Mouse (Mus musculus) R1 (cell line): Measurements from ENCODE around the gene Plcb4.

Experiments
- DNase-seq: peaks from one replicate; pipeline ENCODE4 v3.0.0-alpha.2; 2018; ENCODE audit warnings: low read depth, low spot score

The Plcb4 gene

DNA sequence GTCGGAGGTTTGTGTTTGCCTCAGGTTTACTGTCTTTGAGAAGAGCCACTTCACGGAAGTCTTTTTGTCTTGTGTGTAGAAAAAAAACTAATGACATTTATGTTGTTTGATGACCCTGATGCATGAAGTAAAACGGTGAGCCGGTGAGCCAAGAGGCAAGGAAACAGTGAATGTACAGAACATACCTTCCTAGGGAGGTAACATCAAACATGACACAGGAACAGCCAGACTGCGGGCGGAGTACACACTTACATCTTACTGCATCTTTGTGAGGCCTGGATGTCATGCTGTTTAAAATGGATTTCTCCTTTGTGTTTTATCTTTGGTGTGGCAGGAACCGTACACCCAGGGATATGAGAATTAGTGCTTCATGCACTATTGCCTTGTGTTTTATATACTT is 340.1 kb downstream of the Plcb4 start:
- no peak for DNase-seq

DNA sequence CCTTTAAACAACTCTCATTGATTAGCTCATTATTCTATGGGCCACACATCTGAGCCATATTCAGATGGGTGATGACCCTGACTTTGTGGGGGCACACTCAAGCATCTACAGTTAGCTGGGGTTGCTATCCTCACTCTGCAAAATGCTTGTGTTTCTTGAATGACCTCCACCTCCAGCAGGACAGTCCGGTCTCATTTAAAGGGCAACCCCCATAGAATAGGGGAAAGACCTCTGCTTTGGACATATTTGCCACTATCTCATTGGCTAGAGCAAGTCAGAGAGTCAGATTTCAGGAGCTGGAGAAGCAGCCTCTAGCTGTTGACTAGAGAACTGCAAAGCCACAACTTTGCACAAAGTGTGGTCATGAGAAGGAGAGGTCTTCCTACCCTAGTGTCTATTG is 340.6 kb downstream of the Plcb4 start:
- DNase-seq, result no peak

DNA sequence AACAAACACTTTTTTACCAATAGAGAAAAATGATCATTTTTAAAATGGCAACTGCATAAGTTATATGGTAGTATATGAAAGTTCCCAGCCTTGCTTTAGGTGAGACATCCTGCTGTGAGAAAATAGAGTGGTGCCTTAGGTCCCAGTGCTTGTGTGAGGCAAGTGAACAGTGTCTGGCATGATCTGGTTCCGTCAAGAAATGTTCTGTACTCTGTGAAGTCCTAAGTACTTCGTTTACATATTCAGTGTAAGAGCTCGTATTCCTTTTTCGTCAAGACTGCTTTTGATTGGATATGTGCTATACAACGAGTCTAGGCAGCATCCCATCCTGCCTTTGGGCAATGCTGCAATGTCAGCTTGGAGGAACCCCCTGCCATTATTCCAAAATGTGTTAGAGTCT is 342.1 kb downstream of the Plcb4 start:
- DNase-seq, result no peak

DNA sequence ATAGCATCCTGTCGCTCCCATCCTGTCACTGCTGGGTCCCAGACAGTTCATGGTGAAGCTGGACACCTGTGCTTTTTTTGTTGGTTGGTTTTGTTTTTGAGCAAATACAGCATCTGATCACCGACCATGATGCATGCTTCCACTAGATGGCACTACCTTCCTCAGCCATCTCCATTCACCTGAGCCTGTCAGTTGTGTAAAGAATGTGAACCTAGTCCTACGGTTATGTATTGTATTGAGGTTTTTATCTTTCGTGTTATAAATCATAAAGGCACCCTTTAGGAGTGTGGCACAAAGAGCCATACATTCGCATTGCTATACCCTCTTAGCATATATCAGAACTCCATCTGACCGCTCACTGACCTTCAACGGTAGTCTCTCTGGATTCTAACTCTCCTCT is 343.3 kb downstream of the Plcb4 start:
- peak; percentile 22 for DNase-seq

DNA sequence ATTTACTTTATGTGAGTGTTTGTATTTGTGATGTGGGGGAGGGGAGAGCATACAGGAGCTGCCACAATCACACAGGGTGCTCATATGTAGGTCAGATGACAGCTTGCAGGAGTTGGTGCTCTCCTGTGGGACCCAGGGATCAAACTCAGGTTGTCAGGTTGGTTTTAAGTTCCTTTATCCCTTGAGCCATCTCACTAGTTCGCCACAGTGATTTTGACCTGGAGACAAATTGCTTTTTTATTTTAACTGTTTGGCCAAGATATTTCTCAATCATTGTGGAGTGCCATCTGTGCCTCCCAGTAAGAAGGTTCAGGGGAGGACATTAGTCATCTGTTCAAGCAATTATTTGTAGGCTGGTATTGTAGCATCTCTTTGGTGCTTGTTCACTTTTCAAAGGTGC is 345.0 kb downstream of the Plcb4 start:
- no peak for DNase-seq

DNA sequence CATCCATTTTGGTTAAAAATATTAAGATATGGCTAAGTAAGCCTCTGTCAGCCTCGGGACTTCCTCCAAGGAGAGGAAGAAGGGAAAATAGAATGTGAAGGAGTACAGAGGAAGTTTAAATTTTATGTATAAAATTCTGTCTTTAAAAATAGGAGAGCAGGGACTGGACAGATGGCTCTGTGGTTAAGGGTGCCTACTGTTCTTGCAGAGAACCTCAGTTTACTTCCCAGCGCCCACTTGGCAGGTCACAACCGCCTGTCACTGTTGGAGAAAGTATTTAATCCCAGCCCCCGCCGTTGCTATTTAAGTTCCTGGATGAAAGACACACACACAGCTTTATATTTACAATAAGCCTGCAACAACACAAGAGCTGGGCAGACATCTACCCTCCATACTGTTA is 347.5 kb downstream of the Plcb4 start:
- no peak for DNase-seq

DNA sequence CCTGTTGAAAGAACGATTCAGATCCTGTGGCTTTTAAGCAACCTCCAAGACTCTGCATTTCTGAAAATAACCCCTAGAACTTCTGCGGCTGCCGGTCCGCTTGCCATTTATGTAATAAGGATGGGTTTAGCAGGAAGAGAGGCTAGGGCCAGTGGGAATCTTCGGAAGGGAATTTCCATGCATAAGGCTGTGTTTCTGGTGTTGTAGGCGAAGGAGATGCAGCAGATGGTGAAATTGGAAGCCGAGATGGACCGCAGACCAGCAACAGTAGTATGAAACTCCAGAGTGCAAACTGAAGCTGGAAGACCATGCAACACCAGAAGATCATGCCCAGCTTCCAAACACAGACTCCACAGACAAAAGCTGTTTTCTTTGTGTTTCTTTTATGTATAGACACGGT is 353.9 kb downstream of the Plcb4 start:
- DNase-seq, result no peak

DNA sequence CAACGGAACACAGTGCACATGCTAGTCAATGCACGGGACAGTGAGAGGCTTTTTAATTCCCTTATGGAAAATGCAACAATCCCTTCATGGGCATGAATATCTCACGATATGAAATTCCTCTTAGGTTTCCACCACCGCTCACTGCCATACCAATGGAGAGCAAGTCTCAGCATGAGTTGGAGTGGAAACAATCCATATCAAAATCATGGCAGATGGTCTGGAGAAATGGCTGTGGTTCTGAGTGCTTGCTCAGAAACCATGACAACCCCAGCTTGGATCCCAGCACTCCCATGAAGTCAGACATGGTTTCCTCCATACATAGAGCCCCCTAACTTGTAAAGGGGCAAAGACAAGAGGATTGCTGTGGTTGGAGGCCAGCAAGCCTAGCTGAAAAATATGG is 389.7 kb downstream of the Plcb4 start:
- no peak for DNase-seq

DNA sequence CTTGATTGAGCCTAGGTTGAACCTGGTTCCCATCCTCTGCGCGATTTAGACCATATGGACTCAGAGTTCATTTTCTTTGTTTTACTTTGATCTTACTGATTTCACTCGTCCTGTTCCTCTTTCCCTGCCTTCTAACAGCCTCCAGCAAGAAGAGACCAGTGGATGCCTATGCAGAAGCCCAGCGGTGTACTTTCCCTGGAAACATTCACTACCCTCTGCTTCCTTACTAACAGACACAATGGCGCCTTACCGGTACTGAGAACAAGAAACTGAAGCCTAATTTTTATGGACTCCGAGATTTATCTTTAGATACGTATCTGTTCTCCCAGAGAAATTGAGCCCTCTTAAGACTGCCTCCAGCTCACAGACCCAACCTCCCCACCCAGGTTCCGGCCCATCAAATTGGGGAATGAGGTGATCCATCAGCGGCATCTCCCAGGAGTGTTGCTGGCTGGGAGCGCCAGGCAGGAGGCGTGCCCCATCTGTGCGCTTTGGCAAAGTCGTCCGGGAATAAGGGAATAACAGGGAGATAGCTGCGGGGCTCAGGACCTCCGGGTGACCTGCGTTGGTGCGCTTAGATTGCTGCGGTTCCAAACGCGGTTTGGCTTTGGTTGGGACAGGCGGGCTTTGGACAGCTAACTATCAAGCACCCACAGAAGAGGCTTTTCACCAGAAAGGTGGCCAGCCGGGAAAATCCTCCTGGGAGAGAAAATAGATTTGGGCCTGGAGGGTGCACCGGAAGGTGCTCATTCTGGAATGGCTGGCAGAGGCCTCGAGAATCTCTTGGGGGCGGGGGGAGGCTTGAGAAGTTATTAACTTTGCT is 392.2 kb downstream of the Plcb4 start:
- DNase-seq, result peak; percentile 10

DNA sequence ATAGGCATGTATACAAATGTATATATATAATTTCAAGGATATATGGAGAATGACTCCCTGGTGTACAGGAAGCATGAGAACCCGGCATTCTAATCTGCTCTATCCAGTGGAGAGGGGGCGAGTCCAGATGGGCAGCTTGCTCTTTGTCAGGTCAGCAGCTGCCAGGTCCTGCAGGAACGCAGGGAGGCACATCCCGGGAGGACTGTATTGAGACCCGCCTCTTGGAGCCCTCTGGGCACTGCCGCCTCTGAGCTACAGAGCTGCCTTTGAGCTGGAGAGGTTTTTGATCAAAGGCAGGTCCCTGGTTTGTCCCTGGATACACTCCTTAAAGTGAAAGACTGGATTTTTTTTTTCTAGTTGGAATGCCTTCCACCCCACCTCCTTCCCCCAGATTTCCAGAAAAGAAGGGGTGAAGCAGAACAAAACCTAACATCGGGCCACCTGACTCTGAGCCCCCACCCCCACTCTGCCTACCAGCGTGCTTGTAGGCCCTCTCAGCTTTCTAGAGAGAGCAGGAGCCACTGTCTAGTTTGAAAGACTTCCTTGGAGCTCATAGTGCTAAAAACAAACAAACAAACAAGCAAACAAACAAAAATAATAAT is 393.0 kb downstream of the Plcb4 start, which contains the start of gene Lamp5:
Gene Lamp5 (plus strand): TSS at position 552 of the 602 bp plus-strand sequence.
- no peak for DNase-seq

DNA sequence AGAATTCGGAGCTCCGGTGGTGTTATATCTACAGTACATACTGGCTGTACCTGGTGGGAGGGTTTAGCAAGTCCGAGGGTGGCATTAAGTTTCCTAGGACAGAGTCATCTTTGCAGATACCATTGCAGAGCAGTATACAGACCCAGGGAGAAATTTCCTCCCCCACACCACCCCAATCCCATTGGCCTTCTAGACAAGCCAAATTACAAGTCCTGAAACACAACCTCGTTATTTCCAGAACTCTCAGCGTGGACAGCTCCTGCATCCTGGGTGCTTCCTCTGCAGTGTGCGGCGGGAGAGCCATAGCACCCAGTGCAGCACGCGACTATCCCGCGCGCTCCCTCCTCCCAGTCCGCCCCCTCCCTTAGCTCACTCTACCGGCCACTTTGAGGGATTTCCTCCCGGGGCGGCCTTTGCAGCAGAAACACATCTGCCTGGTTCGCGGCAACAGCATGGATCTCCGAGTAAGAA is 399.1 kb downstream of the Plcb4 start:
- peak; percentile 32 for DNase-seq

DNA sequence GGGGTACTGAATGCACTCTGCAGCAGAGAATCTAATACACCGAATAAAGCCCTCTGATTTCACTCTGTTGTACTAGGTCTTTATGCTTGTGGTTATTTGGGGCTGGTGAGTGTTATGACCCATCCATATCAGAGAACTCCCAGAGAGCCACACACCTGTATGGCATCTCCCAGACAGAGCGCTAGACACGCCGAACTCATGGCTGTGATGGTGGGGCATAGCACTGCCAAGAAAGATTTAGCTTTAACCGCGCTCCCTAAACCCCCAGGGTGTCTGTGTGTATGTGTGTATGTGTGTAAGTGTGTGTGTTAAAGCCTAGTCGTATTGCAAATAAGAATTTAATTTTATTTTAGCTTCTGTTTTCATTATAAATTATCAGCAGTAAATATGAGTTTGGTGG is 399.6 kb downstream of the Plcb4 start:
- DNase-seq, result peak; percentile 10

DNA sequence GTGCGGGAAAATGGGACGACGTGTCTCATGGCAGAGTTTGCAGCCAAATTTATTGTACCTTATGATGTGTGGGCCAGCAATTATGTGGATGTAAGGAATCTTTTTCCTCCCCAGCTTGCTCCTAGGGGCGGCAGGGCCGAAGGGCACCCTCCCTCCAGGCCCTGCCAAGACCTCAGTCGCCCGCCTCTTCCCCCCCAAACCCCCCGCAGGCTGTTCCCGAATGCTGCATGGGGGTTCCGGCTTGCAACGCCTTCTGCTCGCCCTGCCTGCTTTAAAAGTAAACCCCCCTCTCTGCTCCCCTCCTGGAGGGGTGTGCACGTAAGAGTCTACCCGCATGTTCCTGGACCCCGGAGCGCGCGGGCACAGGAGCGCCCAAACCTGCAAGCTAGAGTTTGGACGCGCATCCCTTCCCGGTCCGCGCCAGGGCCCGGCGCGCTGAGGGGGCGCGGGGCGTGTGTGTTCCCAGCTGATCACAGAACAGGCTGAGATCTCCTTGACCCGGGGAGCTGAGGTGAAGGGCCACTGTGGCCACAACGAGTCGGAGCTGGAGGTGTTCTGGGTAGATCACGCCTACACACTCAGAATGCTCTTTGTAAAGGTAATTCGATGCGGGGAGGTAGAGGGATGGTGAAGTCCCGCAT is 400.3 kb downstream of the Plcb4 start:
- peak; percentile 18 for DNase-seq
